Mouse (Mus musculus) frontal cortex, postnatal 36 days (tissue): Measurements from ENCODE around the gene Anxa8.
A peak's percentile ranks its signal among the peaks of the same experiment; 100 is the strongest.

Source experiments
- DNase-seq, 2 experiments: peaks; one replicate each; pipeline ENCODE4 v3.0.0; 2022; ENCODE audit warnings: low spot score in 2 of 2

Gene Anxa8

DNA sequence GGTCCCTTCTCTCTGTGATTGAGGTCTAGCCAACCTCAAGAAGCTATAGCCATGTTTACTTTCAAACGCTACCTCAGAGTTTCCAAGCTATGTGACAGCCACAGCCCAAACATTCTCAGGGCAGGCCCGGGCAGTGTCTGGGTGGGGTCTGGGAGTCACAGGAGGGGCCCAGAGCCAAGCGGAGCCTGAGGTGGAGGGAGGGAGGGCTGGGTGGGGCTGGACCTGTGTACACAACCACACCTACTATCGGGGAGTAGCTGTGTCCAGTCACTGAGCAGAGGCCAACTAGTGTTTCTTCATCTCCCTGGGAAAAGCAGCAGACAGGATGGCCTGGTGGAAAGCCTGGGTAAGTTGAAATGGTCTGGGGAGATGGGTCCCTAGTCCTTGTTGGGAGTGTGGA lies at the start of gene Anxa8:
Gene Anxa8 (plus strand): TSS at position 251 of the 400 bp plus-strand sequence.
- DNase-seq = no peak

DNA sequence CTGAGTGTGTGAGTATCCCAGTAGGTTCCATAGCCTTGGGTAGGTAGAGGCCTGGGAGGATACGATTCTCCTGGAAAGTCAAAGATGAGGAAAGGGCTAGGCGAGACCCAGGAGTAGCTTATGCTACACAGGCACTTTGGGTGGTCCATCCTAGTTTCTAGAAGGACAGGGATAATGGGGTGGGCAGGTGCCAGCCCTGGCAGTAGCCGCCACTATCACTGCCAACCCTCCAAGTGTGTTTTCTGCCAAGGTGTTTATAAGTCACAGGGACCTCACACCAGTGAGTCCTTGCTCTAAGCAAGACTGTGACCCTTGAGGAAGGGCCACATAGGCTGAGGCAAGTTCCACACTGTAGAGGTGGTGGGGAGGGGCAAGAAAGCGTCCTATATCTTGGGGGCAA lies 44.5 kb upstream of the Anxa8 start:
- no peak for DNase-seq

DNA sequence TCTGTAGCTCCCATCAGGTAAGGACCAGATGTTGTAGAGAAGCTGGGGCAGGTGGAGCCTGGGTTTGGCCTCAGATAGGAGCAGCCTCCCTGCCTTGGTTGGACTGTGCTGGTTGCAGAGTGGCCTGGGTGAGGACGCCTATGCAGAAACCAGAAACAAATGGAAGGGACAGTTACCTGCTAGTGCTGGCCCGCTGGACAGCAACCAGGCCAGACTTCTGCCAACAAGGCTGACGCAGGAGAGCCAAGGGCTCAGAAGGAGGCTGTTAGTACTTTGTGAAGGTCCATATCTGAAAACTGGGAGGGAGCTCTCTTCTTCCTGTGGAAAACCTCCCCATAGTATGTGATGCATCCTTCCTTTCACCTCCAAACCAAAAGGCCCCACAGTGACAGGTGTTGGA lies 42.4 kb upstream of the Anxa8 start:
- DNase-seq = no peak

DNA sequence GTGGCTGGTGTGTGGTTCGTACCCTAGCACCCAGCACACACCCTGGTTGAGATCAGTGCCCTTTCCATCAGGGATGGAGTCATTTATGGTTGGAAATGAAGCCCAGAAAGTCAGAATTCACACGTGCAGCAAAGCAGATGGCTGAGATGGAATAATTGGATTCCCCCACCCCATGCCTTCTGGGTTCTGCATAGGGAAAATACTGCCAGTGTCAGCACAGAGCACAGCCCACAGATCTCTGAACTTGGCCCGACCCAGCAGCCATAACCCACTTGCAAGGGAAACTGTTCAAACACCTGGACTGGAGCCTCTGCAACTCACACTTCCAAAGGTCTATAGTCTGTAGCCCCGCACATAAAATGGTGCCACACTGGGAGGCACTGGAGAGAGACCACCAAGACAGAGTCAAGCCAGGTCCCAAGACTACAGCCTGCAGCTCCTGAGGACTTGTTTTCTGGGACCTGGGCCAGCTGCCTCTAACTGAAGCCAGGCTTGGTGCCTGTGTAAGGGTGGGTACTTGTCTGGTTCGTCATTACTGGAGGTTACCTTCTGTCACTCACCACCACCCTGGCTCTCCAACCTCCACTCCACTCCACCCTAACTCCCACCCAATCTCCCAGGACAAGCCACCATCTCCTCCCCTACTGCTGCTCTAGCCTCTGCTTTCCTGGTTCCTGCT lies 35.5 kb upstream of the Anxa8 start:
- no peak for DNase-seq

- DNase-seq = no peak
These were observed 33.3 kb upstream of the Anxa8 start, which contains the start of gene Antxrl for GRCm38 (mm10) chr14:34052516-34052915. TSS of gene Antxrl (plus strand) at chr14:34052707.

- DNase-seq = no peak
These were observed 14.1 kb upstream of the Anxa8 start for GRCm38 (mm10) chr14:34071665-34072064.

DNA sequence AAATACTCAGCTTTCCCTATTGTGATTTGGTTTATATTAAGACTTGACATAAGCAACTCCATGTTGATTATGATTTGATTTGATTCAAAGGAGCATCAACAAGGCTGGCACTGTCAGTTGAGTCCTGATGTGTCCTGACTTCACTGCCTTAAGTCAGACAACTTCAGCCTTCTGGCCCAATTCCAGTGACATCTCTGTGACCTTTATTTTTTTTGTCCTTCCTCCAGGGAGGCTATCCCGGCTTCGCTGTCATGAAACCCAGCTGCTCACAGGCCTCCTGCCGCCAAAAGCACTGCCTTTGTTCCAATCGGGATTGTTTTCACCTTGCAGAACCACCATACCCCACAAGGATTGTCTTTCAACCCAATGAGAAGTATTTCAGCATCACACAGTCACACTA lies 10.4 kb upstream of the Anxa8 start:
- no peak for DNase-seq

DNA sequence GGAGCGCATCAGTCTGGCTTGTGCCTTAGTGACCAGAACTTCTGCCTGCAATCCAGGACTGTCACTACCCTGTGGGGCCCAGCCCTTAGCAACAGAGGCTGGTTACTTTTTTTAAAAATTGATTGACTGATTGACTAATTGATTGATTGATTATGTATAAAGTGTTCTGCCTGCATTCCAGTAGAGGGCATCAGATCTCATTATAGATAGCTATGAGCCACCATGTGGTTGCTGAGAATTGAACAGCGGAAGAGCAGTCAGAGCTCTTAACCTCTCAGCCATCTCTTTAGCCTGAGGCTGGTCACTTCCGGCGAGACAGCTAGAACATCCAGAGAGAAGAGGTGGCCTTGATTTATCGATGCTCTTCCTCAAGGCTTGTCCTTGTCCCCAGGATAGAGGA lies 8.6 kb upstream of the Anxa8 start:
- DNase-seq = no peak

DNA sequence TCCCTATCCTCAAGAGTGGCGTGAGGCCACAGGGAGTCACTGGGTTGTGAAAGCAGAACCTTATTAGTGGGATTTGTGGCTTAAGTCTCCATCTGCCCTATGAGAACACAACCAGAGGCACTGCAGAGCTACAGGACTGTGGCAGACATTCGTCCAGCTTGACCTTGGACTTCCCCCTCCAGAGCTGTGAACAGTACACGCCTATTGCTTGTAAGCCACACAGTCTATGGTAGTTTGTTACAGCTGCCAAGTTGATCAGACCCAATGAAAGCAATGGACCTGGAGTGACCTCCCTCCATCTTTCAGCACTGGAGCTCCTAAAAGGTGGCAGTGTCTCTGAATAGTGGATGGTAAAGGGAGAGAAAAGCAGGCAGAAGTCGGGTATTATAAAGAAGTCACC lies 7.5 kb upstream of the Anxa8 start:
- DNase-seq = no peak

DNA sequence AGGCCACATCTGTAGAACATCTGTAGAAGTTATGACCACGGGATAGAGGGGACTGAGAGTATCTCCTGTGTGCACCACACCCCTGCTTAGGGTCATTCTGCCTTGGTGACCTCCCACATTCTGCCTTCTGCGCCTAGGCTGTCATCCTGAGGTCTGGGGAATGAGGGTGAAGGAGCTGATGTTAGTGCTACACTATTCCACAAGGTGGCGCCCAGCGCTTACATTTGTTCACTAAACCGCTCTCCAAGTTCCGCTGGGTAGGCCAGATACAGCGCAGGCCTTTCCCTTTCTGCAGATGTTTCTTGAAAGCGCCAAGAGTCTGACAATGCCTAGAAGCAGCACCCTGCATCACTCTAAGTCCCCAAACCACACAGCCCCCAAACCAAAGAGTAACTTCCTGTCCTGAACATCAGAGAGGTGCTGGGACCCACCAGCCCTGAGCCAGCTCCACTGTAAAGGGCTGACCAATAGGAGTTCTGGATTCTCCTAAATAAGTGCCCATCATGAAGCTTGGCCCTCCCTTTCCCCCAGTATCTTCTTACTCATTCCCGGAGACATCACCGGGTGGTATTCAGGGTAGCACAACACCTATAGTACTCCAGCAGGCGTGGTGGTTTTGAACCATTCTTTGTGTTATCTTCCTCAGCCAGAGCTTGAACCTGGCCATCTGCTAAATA lies 5.3 kb upstream of the Anxa8 start:
- DNase-seq = peak; percentile 62 to 67

- no peak for DNase-seq
These were observed 1.0 kb downstream of the Anxa8 start for GRCm38 (mm10) chr14:34086806-34087205.

DNA sequence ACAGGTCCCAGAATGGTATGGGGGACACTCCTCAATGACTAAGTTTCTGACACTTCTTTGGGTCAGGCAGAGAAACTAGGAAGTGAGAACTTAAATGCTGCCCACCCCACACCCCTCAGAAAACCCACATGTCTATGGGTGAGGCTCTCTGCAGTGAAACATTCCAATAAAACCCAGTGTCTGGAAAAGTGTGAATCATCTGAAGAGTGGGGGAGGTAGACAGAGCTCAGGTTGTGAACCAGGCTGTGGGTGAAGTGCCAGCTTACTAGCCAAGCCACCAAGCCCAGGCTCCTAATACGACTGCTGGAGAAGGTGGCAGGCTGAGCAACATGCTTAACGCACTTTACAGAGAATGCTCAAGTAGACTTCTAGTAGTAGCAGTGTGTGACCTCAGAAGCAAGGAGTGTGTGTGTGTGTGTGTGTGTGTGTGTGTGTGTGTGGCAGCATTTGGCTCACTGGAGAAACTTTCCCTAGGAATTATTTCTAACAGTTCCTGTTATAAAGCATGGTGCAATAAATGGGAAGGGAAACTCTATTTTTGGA lies 2.1 kb downstream of the Anxa8 start:
- peak in 1 of 2 experiments; percentile 7 for DNase-seq

- DNase-seq = no peak
These were observed 4.0 kb downstream of the Anxa8 start for GRCm38 (mm10) chr14:34089796-34090195.

- DNase-seq = no peak
These were observed 5.7 kb downstream of the Anxa8 start for GRCm38 (mm10) chr14:34091475-34091874.

DNA sequence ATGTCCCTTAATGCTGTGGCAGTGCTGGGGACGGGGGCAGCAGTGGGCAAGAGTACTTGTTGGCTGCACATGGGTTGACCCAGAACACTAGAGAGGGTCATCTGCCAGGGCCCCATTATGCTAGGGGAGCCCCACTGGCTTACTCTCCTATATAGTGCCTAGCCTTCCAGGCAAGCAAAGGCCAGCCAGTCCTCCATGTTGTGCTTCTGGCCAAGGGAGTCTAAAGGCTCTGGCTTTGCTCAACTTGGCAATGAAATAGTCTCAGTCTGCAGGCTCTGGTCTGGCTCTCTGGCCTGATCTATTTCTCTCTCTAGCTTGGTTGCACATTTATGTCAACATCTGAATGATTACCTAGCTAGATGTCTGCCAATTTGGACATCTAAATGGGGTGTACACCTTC lies 7.1 kb downstream of the Anxa8 start:
- DNase-seq = no peak

- DNase-seq = no peak
These were observed 10.4 kb downstream of the Anxa8 start for GRCm38 (mm10) chr14:34096161-34096560.

DNA sequence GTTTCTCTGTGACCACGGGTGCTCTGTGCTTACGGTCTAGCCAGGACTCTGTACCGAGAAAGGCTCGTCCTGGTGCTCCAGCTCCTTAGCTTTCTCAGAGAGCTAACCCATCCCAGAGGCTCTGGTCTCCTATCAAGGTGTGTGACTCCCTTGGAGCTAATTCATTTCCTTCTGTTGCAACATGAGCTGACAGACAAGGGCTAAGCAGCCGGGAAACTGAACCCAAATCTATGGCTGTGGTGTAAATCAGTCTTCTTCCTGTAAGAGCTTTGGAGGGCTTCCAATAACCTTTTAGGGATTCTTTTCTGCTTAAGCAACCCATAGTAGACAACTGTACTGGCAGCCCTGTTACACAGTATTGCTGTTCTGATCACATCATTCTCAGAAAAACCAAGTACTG lies 16.8 kb downstream of the Anxa8 start, which contains the start of gene A630023A22Rik:
Gene A630023A22Rik (minus strand): TSS at position 154 of the 400 bp plus-strand sequence.
- DNase-seq = no peak

- no peak for DNase-seq
These were observed 18.1 kb downstream of the Anxa8 start for GRCm38 (mm10) chr14:34103855-34104254.

GRCm38 (mm10) chr14:34104892-34105291 lies 19.1 kb downstream of the Anxa8 start:
- peak; percentile 35 to 60 for DNase-seq

- no peak for DNase-seq
These were observed 20.7 kb downstream of the Anxa8 start for GRCm38 (mm10) chr14:34106389-34107062.

GRCm38 (mm10) chr14:34107594-34107993 lies 21.8 kb downstream of the Anxa8 start:
- no peak for DNase-seq

DNA sequence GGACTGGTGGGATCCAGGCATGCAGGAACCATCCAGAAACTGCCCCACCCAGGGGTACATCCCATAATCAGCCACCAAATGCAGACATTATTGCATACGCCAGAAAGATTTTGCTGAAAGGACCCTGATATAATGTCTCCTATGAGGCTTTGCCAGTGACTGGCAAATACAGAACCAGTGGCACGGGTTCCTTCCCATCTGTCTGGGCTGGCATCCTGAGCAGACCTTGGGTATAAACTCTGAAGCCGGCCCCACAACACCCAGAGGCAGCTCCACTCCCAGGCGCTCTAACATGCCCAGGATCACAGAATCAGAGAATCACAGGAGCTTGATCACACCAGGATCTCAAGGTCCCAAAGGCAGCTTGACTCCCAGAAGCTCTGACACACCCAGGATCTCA lies 28.5 kb downstream of the Anxa8 start:
- no peak for DNase-seq
